Mouse (Mus musculus): ENCODE measurements around the gene Ptpn1. TPM values are rescaled to one million over a fixed set of nuclear protein-coding genes. Genes with fewer than 3 reads are reported as not detected.

The Ptpn1 gene
- total RNA-seq, 2 experiments from 2014 or later, result 37.7 to 38.1 TPM

DNA sequence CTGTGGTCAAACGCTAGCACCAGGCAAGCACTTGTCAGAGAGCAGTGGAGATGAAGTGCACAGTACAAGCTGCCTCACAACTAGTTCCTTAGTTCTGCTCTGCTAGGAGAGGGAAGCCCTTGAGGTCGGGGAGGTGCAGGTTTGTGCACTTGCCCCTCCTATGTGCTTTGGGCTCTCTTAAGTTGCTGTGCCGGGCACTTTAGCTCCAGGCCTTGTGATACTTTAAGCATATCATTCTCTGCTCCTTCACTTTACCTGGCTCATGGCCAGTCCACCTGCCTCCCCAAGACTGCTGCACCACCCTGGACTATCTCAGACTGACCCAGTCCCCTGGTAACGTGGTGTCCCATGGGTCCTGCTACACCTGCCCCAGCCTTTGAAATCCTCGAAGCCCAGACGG lies 16.2 kb downstream of the Ptpn1 start:
- DNase-seq, result no peak

- no peak for DNase-seq
Measured at GRCm38 (mm10) chr2:167948557-167948956, 16.7 kb downstream of the Ptpn1 start.

DNA sequence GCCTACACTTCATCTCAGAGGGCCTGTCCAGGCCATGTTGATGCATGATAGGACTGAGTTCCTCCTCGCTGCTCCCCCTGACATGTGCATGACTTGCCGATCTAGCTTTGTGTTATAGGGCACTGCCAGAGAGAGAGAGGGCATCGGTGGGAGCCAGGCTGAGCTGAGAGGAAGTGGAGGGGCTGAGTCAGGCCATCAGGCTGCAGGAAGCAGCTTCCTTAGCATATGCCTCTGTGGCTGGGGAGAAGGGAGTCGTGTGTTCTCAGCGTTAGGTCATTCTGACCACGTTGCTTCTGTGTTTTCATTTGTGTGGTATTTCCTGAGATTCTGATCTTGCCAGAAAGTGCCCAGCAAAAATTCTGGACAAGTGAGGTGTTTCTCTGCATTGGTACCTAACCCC lies 17.4 kb downstream of the Ptpn1 start:
- no peak for DNase-seq

- no peak for DNase-seq
Measured at GRCm38 (mm10) chr2:167949808-167950207, 18.0 kb downstream of the Ptpn1 start.

DNA sequence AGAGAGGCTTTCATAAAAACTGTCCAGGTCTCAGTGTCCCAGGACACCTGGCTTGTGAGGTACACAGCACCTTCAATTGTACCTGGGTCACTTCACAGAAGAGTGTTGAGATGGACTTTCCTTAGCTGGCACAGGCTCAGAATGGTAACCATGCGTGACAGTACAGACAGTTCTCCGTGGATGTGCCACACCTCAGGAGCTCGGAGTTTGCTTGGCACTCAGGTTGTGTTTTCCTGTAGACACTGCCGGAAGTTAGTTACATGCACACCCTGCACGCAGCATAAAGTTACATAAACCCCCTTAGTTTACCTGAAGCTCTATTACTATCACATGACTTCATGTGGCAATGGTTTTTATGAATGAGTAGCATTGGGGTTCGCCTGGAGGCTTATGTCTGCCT lies 18.8 kb downstream of the Ptpn1 start:
- DNase-seq, result no peak

GRCm38 (mm10) chr2:167951301-167952211 lies 19.7 kb downstream of the Ptpn1 start:
- no peak for DNase-seq

GRCm38 (mm10) chr2:167953819-167954218 lies 22.0 kb downstream of the Ptpn1 start:
- no peak for DNase-seq

DNA sequence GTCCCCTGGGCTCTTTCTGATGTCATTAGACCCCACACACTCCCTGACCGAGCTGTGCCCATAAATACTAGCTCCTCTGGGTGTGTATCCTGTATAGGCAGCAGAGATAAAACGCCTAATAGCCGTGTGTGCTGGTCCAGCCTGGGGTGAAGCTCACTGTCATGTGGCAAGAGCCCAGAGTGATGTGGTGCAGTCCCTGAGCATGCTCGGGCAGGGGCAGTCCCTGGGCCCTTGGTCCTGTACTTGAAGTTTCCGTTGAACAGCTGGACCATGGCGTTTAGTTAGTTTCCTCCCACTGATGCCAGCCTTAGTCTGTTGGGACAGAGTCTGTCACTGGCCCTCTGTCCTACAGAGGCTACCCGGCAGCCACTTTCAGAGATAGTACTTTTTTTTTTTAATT lies 23.1 kb downstream of the Ptpn1 start:
- no peak for DNase-seq

DNA sequence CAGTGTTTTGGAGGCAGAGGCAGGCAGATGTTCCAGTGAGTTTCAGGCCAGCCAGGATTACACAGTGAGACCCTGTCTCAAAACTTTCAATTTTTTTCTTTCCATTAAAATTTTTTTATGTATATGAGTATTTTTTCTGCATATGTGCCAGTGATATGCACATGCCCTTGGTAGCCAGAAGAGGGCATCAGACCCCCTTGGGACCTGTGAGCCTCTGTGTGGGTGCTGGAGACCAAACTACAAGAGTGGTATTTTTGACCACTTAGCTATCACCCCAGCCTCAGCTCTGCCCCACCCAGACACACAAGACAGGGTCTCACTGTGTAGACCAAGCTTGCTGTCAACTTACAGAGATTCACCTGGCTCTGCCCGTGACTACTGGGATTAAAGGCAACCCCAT lies 25.7 kb downstream of the Ptpn1 start:
- no peak for DNase-seq

GRCm38 (mm10) chr2:167958082-167958788 lies 26.4 kb downstream of the Ptpn1 start:
- peak; percentile 59 for DNase-seq

DNA sequence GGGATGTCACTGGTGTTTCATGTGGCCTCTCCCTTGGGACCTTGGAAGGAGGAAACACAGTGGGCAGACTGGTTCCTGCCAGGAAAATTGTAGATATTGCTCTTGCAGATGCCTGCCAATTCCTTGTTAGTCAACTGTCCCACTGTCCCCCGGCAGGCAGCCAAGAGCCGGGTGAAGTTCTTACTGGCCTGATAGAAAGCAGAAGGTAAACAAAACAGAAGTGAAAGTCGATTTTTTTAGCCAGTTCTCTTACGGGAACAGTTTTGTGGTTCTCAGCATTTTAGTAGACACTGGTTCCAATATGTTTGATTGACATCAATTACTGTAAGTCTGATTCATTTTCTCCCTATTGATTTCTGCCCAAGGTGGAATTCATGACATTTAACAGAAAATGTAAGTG lies 27.0 kb downstream of the Ptpn1 start:
- peak; percentile 87 for DNase-seq

GRCm38 (mm10) chr2:167959384-167959911 lies 27.6 kb downstream of the Ptpn1 start:
- no peak for DNase-seq

GRCm38 (mm10) chr2:167959996-167960395 lies 28.1 kb downstream of the Ptpn1 start:
- no peak for DNase-seq

GRCm38 (mm10) chr2:167960584-167960983 lies 28.7 kb downstream of the Ptpn1 start:
- no peak for DNase-seq

- DNase-seq, result no peak
Measured at GRCm38 (mm10) chr2:167962347-167962746, 30.5 kb downstream of the Ptpn1 start.

GRCm38 (mm10) chr2:167963176-167963575 lies 31.3 kb downstream of the Ptpn1 start:
- no peak for DNase-seq

- no peak for DNase-seq
Measured at GRCm38 (mm10) chr2:167963778-167964300, 32.0 kb downstream of the Ptpn1 start.

- no peak for DNase-seq
Measured at GRCm38 (mm10) chr2:167964320-167964719, 32.5 kb downstream of the Ptpn1 start.

GRCm38 (mm10) chr2:167965911-167966310 lies 34.1 kb downstream of the Ptpn1 start:
- no peak for DNase-seq

GRCm38 (mm10) chr2:167968504-167968903 lies 36.6 kb downstream of the Ptpn1 start:
- DNase-seq, result no peak

DNA sequence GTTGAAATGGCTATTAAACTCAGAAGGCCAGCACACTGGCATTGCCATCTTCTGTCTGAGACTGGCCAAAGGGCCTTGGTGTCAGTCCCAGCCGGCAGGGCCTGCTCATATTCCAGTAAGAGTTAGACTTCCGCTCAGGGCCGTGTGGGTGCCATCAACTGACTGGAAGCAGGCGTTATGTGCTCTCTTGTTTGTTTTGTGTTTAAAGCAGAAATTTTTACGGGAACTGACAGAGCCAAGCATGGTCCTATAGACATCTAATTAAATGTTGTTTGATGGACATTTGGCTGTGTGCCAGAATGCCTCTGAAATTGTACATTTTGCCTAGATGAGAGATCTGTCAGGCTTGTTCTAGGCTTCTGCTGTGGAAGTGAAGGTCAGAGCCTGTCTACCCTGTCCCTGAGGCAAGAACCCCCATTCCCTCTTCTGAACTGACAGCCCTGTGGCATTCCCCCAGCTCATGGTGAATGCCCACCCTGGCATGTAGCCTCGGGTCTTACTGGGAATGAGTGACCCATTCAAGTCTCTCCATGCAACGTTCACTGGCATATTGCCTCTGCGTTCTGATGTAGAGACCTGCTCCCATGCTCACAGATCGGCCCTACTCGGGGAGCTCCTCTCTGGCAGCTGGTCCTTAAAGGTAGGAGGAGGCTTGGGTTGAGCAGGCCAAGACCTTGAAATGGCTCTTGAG lies 38.1 kb downstream of the Ptpn1 start:
- no peak for DNase-seq

DNA sequence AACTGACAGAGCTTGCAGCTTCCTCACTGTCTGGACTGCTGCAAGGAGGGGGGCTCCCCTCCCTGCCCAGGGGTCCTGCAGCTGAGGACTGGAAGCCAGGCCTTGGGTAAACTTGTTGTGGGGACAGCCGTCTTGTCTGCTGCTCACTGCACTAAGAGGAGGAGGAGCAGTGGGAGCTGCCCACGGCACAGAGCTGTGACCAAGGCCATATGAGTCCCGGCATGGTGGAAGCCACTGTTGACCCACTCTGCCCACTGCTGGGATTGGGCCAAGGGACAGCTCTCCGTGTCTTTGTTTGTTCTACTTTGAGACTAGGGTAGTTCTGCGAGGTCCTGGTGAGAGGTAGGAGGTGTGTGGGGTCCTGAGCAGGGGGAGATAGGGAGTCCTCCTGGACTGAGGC lies 40.3 kb downstream of the Ptpn1 start:
- no peak for DNase-seq

DNA sequence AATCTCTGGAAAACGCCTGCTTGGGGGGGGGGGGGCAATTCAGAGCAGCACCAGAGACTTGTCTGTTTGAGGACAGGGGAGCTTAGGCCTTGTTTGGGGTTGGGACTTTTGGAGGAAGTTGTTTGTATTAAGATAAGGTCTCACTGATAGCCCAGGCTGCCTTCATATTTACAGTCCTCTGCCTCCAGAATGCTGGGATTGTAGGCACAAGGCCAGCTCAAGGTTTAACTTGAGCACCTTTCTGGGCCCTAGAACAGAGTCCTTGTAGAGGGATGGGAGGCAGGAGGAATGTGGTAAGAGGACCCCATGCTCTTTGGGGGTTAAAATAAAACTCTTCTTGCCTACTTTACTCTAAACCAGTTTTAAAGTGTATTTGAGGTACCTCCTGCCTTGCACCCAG lies 41.0 kb downstream of the Ptpn1 start:
- no peak for DNase-seq
